Mouse (Mus musculus): ENCODE data around the gene Klc4. TPM values are rescaled to one million over a fixed set of nuclear protein-coding genes. Genes with fewer than 3 reads are reported as not detected.

The Klc4 gene
- polyA plus RNA-seq, 1 experiment from 2014 or later, result 29.8 TPM

Other genes starting within 250 kb of the Klc4 start
- 1.0 and 1.2 TPM in 2 replicates for gene Crip3, start 217.1 kb downstream of the Klc4 start, polyA plus RNA-seq (2016; fragmentation: Nextera tagmentation; extraction: Ambion mirVana)
- gene Slc22a7, start 207.6 kb downstream of the Klc4 start, polyA plus RNA-seq (2016; fragmentation: Nextera tagmentation; extraction: Ambion mirVana), result not detected in 2 replicates
- gene Ttbk1, start 158.3 kb downstream of the Klc4 start, polyA plus RNA-seq (2016; fragmentation: Nextera tagmentation; extraction: Ambion mirVana), result 0.88 and 1.3 TPM in 2 replicates
- gene Dnph1, start 149.3 kb downstream of the Klc4 start, polyA plus RNA-seq (2016; fragmentation: Nextera tagmentation; extraction: Ambion mirVana), result 58.2 and 63.4 TPM in 2 replicates
- gene Cul9, start 99.6 kb downstream of the Klc4 start, polyA plus RNA-seq (2016; fragmentation: Nextera tagmentation; extraction: Ambion mirVana), result 12.4 and 13.4 TPM in 2 replicates
- 10.5 and 12.0 TPM in 2 replicates for gene Srf, start 89.8 kb downstream of the Klc4 start, polyA plus RNA-seq (2016; fragmentation: Nextera tagmentation; extraction: Ambion mirVana)
- gene Ptk7, start 16.5 kb downstream of the Klc4 start, polyA plus RNA-seq (2016; fragmentation: Nextera tagmentation; extraction: Ambion mirVana), result 130 and 134 TPM in 2 replicates
- 98.1 and 102 TPM in 2 replicates for gene Mrpl2, start 207 bp upstream of the Klc4 start, polyA plus RNA-seq (2016; fragmentation: Nextera tagmentation; extraction: Ambion mirVana)
- gene Cul7, start 4.3 kb upstream of the Klc4 start, polyA plus RNA-seq (2016; fragmentation: Nextera tagmentation; extraction: Ambion mirVana), result 57.3 and 61.1 TPM in 2 replicates
- gene Rrp36, start 28.3 kb upstream of the Klc4 start, polyA plus RNA-seq (2016; fragmentation: Nextera tagmentation; extraction: Ambion mirVana), result 62.6 and 67.6 TPM in 2 replicates
- gene Mea1, start 32.8 kb upstream of the Klc4 start, polyA plus RNA-seq (2016; fragmentation: Nextera tagmentation; extraction: Ambion mirVana), result 170 and 174 TPM in 2 replicates
- gene Klhdc3, start 34.9 kb upstream of the Klc4 start, polyA plus RNA-seq (2016; fragmentation: Nextera tagmentation; extraction: Ambion mirVana), result 134 and 137 TPM in 2 replicates
- 110 and 111 TPM in 2 replicates for gene Ppp2r5d, start 59.1 kb upstream of the Klc4 start, polyA plus RNA-seq (2016; fragmentation: Nextera tagmentation; extraction: Ambion mirVana)
- gene Pex6, start 65.4 kb upstream of the Klc4 start, polyA plus RNA-seq (2016; fragmentation: Nextera tagmentation; extraction: Ambion mirVana), result 43.0 and 45.1 TPM in 2 replicates
- 0.69 and 0.74 TPM in 2 replicates for gene Gnmt, start 83.1 kb upstream of the Klc4 start, polyA plus RNA-seq (2016; fragmentation: Nextera tagmentation; extraction: Ambion mirVana)
- 61.2 and 63.1 TPM in 2 replicates for gene Cnpy3, start 106.2 kb upstream of the Klc4 start, polyA plus RNA-seq (2016; fragmentation: Nextera tagmentation; extraction: Ambion mirVana)
- gene Ptcra, start 117.7 kb upstream of the Klc4 start, polyA plus RNA-seq (2016; fragmentation: Nextera tagmentation; extraction: Ambion mirVana), result 0.41 and 0.47 TPM in 2 replicates
- 54.8 and 59.5 TPM in 2 replicates for gene 2310039H08Rik, start 126.6 kb upstream of the Klc4 start, polyA plus RNA-seq (2016; fragmentation: Nextera tagmentation; extraction: Ambion mirVana)
- 180 and 184 TPM in 2 replicates for gene Rpl7l1, start 136.7 kb upstream of the Klc4 start, polyA plus RNA-seq (2016; fragmentation: Nextera tagmentation; extraction: Ambion mirVana)
- gene Bicral, start 212.5 kb upstream of the Klc4 start, polyA plus RNA-seq (2016; fragmentation: Nextera tagmentation; extraction: Ambion mirVana), result 4.6 and 5.5 TPM in 2 replicates
- gene Tbcc, start 244.7 kb upstream of the Klc4 start, polyA plus RNA-seq (2016; fragmentation: Nextera tagmentation; extraction: Ambion mirVana), result 80.2 and 83.7 TPM in 2 replicates

Measured in embryonic facial prominence, embryonic 12.5 days (tissue).